In the genomic region with DNA sequence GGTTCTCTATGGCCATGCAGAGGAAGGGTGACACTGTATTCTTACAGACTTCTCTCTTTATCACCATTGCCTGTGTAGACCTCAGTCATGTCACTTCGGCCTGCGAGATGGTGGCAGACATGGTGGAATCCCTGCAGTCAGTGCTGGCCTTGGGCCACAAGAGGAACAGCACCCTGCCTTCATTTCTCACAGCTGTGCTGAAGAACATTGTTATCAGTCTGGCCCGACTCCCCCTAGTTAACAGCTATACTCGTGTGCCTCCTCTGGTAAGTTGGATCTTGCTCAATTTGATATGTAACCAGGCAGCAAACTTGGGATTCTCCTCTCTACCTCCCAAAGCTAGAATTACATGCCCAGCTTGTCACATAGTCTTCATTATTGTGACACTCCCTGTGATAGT, we compare ENCODE assay signal across 24 mouse cellular contexts.
"Had no signal": no experiment of that assay in that cellular context is flagged by ENCODE, and none has a peak within 500 bp of the region (broad histone marks: within the 10 kb centered on the region; RNA-seq: fewer than 3 reads in every experiment).

No protein-coding gene starts in this region.

- H3K4me3 ChIP-seq: gastrocnemius, adult 2 months; heart, embryonic 10.5 days; heart, embryonic 12.5 days; hindbrain, embryonic 13.5 days; hindbrain, embryonic 15.5 days; kidney, embryonic 15.5 days; limb, embryonic 13.5 days; limb, embryonic 15.5 days had no signal

- ATAC-seq: hindbrain, postnatal 0 days; intestine, embryonic 16.5 days had no signal

- H3K27me3 ChIP-seq: heart, embryonic 12.5 days; hindbrain, embryonic 13.5 days; hindbrain, embryonic 15.5 days; kidney, embryonic 15.5 days; limb, embryonic 13.5 days; limb, embryonic 15.5 days had no signal

- H3K9ac ChIP-seq: heart, embryonic 12.5 days; hindbrain, embryonic 13.5 days; hindbrain, embryonic 15.5 days; kidney, embryonic 15.5 days; limb, embryonic 13.5 days; limb, embryonic 15.5 days had no signal

- DNase-seq: gastrocnemius, adult 2 months; gastrocnemius, postnatal 10 days; gastrocnemius, postnatal 25 days; heart, adult 18-20 months; heart, postnatal 14 days; heart, postnatal 36 days; kidney, adult 11 months; kidney, adult 2 months; kidney, adult 9 months; kidney, postnatal 14 days; kidney, postnatal 36 days; layer of hippocampus, adult 9-11 months; layer of hippocampus, postnatal 36 days; left cerebral cortex, postnatal 4 days had no signal

- H3K4me2 ChIP-seq: heart, embryonic 12.5 days; hindbrain, embryonic 13.5 days; hindbrain, embryonic 15.5 days; kidney, embryonic 15.5 days; limb, embryonic 13.5 days; limb, embryonic 15.5 days had no signal

- H3K27ac ChIP-seq: gastrocnemius, adult 2 months; heart, embryonic 10.5 days; hindbrain, embryonic 13.5 days; hindbrain, embryonic 15.5 days; hindbrain, postnatal 0 days; kidney, embryonic 15.5 days; kidney, postnatal 0 days; limb, embryonic 13.5 days; limb, embryonic 15.5 days had no signal

- H3K9me3 ChIP-seq: heart, embryonic 10.5 days; heart, embryonic 12.5 days; hindbrain, embryonic 13.5 days; hindbrain, embryonic 15.5 days; kidney, embryonic 15.5 days; limb, embryonic 13.5 days; limb, embryonic 15.5 days had no signal

- H3K4me1 ChIP-seq: heart, embryonic 10.5 days; heart, embryonic 12.5 days; hindbrain, embryonic 13.5 days; hindbrain, embryonic 15.5 days; kidney, embryonic 15.5 days; limb, embryonic 13.5 days; limb, embryonic 15.5 days had no signal
